Mouse (Mus musculus): Measurements from ENCODE around the gene 3110040M04Rik.
A peak's percentile ranks its signal among the peaks of the same experiment; 100 is the strongest.

DNA sequence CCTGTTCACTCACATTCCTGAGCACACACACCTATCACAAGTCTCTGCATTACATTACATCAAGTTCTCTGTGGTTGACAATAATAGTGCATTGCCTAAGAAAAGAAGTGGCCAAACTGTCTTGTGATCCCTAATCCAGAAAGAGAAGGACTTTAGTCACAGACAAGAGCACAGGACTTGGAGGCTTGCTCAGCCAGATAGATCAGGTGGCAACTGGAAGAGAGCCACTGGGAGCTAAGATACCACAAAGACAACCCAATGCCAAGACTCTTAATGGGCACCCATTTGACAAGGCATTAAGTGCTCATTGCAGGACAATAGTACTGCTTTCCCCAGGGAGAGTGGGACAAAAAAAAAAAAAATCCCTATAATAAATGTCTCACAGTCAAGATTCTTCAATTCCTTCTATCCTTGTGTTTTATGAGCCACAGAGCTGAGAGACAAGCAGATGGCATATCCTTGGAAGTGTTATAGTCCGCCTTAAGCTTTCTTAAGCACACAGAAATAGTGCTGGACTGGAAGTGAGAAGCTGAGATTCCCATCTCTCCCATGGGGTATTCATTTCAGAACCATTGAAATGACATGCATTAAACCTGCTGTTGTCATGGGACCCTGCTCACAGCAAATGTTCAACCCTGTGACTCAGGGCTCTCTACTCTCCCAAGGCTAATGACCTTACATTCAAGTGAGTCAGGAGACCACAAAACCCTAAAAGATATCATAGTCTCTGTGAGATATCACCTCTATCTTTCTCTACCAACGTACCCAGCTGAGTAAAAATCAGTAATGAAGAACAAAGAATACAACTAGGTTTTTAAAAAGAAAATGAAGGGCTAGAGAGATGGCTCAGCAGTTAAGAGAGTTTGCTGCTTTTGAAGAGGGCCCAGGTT lies 32.1 kb upstream of the 3110040M04Rik start:
- TF ChIP-seq HCFC1 (IDR thresholded peaks at IDR 0.05; ENCODE audit: low read depth, low read length) (no peak), POLR2A (IDR thresholded peaks at IDR 0.05; ENCODE audit: control insufficient read depth in 1 of 2, insufficient read depth in 1 of 2, low read depth in 1 of 2, low read length in 2 of 2, poor library complexity in 1 of 2) (no peak), SIN3A (IDR thresholded peaks at IDR 0.05; ENCODE audit: low read length) (peak; percentile 69), BHLHE40 (IDR thresholded peaks at IDR 0.05; ENCODE audit: borderline replicate concordance, low read depth, low read length) (peak; percentile 68; the same call in 1 of the 2 replicates), CTCF (IDR thresholded peaks at IDR 0.05 in 2 of 3, conservative IDR thresholded peaks at IDR 0.05 in 1 of 3; ENCODE audit: control insufficient read depth in 1 of 3, insufficient read depth in 1 of 3, low read depth in 2 of 3, low read length in 3 of 3, poor library complexity in 1 of 3, severe bottlenecking in 1 of 3) (no peak), CHD1 (IDR thresholded peaks at IDR 0.05; ENCODE audit: low read depth, low read length) (no peak)

Data from MEL (cell line).